In the genomic region with DNA sequence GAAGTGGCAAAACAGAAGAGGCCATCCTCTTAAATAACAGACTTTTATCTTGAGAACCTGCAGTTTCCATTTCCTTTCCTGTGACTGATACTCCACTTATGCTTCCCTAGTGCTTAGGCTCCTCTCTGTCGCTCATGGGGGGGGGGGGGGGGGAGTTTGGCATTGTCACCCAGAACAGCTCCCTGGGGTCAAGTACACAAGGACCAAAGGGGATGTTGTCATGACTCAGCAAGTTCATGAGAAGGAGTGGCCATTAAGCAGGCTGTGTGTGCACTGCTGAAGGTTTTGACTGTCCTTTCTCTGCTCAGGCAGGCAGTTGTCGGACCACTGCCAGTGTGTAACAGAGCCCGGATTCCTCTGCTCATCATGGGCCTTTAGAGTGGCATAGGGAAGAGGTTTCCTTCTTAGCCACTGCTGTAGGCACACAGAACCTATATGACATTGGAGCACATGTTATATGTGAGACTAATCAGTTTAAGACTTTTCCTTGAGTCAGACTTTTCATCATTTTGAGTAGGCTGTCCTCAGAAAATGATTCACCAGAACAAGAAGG, we compare ENCODE assay signal across 29 mouse cellular contexts. TPM values are rescaled to one million over a fixed set of nuclear protein-coding genes. Genes with fewer than 3 reads are reported as not detected.
A peak's percentile ranks its signal among the peaks of the same experiment; 100 is the strongest.
DNase-seq lines count a peak whose midpoint lies in the region; ATAC-seq lines count a peak whose summit lies in the region.
"Had no signal": no experiment of that assay in that cellular context is flagged by ENCODE, and none has a peak within 500 bp of the region (broad histone marks: within the 10 kb centered on the region; RNA-seq: fewer than 3 reads in every experiment).

No protein-coding gene starts in this region.

- H3K9ac ChIP-seq in liver, embryonic 11.5 days (ENCODE audit: low read depth, low read length) = no peak overlapping the region
- no peak overlapping the region for H3K9ac ChIP-seq in liver, embryonic 12.5 days
- H3K9ac ChIP-seq: forebrain, embryonic 13.5 days; hindbrain, embryonic 13.5 days; limb, embryonic 15.5 days had no signal

- no peak overlapping the region for H3K4me2 ChIP-seq in liver, embryonic 11.5 days
- no peak overlapping the region for H3K4me2 ChIP-seq in liver, embryonic 12.5 days
- H3K4me2 ChIP-seq: forebrain, embryonic 13.5 days; hindbrain, embryonic 13.5 days; limb, embryonic 15.5 days had no signal

- no peaks in the 10 kb centered on the region for H3K4me1 ChIP-seq in liver, embryonic 11.5 days (replicated peaks; ENCODE audit: control insufficient read depth, insufficient read depth, low read length)
- H3K4me1 ChIP-seq in liver, embryonic 12.5 days = no peaks in the 10 kb centered on the region
- H3K4me1 ChIP-seq: forebrain, embryonic 13.5 days; hindbrain, embryonic 13.5 days; limb, embryonic 10.5 days; limb, embryonic 15.5 days; midbrain, embryonic 10.5 days had no signal

- H3K9me3 ChIP-seq in liver, embryonic 11.5 days (ENCODE audit: control insufficient read depth, low read length) = no peaks in the 10 kb centered on the region
- no peaks in the 10 kb centered on the region for H3K9me3 ChIP-seq in liver, embryonic 12.5 days (replicated peaks)
- H3K9me3 ChIP-seq: forebrain, embryonic 13.5 days; hindbrain, embryonic 13.5 days; limb, embryonic 10.5 days; limb, embryonic 15.5 days; midbrain, embryonic 10.5 days had no signal

- peak; percentile 43; the same call in 1 of the 2 replicates for ATAC-seq in liver, embryonic 11.5 days (replicated peaks; ENCODE audit: low FRiP score)
- ATAC-seq in liver, embryonic 12.5 days = no peak
- ATAC-seq in megakaryocyte progenitor cell, adult 5-6 weeks (replicated peaks; ENCODE audit: poor library complexity) = 0 out of 2 replicates have a peak, but pooled peaks have one; percentile 23
- ATAC-seq: forebrain, embryonic 13.5 days; intestine, embryonic 16.5 days; lung, postnatal 0 days; midbrain, embryonic 16.5 days had no signal

- 72% methylated on average over 2 of the region's 3 CpGs for WGBS in liver, embryonic 11.5 days
- 33% methylated on average over 3 of the region's 3 CpGs for WGBS in liver, embryonic 12.5 days (ENCODE audit: insufficient replicate concordance)

- no peak overlapping the region for H3K27ac ChIP-seq in liver, embryonic 11.5 days (ENCODE audit: low read depth, low read length)
- no peak overlapping the region for H3K27ac ChIP-seq in liver, embryonic 12.5 days
- H3K27ac ChIP-seq: forebrain, embryonic 13.5 days; hindbrain, embryonic 13.5 days; limb, embryonic 10.5 days; limb, embryonic 15.5 days; midbrain, embryonic 10.5 days had no signal

- peak; percentile 52 to 78 for DNase-seq in adrenal gland, adult (ENCODE audit: inconsistent age in 2 of 2, low spot score in 1 of 2)
- no peak for DNase-seq in adrenal gland, postnatal 4 days (ENCODE audit: low spot score in 2 of 2)
- DNase-seq in liver, embryonic 11.5 days (ENCODE audit: low spot score) = no peak
- DNase-seq in adrenal gland, postnatal 10 days = peak; percentile 7
- DNase-seq in kidney, adult 11 months = no peak
- no peak for DNase-seq in kidney, adult 9 months
- DNase-seq: cerebellum, adult 2 months; cerebellum, postnatal 14 days; gastrocnemius, postnatal 25 days; heart, adult 11 months; heart, postnatal 36 days; kidney, postnatal 14 days; layer of hippocampus, adult 9-11 months; lung, adult 18-20 months; lung, postnatal 4 days; right cerebral cortex, adult 18-20 months; thymus, adult 2 months; thymus, postnatal 36 days had no signal

- H3K36me3 ChIP-seq in liver, embryonic 11.5 days (ENCODE audit: control insufficient read depth, insufficient read depth, low read length) = no peaks in the 10 kb centered on the region
- no peaks in the 10 kb centered on the region for H3K36me3 ChIP-seq in liver, embryonic 12.5 days
- H3K36me3 ChIP-seq: G1E; hindbrain, embryonic 13.5 days; limb, embryonic 10.5 days; limb, embryonic 15.5 days; midbrain, embryonic 10.5 days had no signal

- H3K4me3 ChIP-seq in liver, embryonic 11.5 days (ENCODE audit: low read depth, low read length) = no peak overlapping the region
- no peak overlapping the region for H3K4me3 ChIP-seq in liver, embryonic 12.5 days
- H3K4me3 ChIP-seq: forebrain, embryonic 13.5 days; hindbrain, embryonic 13.5 days; limb, embryonic 10.5 days; limb, embryonic 15.5 days; midbrain, embryonic 10.5 days had no signal

- H3K27me3 ChIP-seq in liver, embryonic 11.5 days (replicated peaks; ENCODE audit: control insufficient read depth, insufficient read depth, low read length) = no peaks in the 10 kb centered on the region
- no peaks in the 10 kb centered on the region for H3K27me3 ChIP-seq in liver, embryonic 12.5 days (replicated peaks)
- H3K27me3 ChIP-seq: forebrain, embryonic 13.5 days; hindbrain, embryonic 13.5 days; limb, embryonic 15.5 days had no signal

RNA-seq across cellular contexts. Expression of gene Gcfc2, which starts 27.7 kb away (rescaled TPM):
- total RNA-seq in adrenal gland, postnatal 4 days (2021) = 10 to 100 TPM; 18.9 to 22.9 TPM
- polyA plus RNA-seq in liver, embryonic 11.5 days (2014; fragmentation: Nextera tagmentation; extraction: Ambion mirVana) = 10.7 and 12.4 TPM in 2 replicates
- 6.8 and 7.9 TPM in 2 replicates for polyA plus RNA-seq in liver, embryonic 12.5 days (2016; fragmentation: Nextera tagmentation; extraction: Ambion mirVana)
- 10 to 100 TPM in 1 of 2 experiments, 1 to 10 TPM in 1; 6.8 to 15.6 TPM for total RNA-seq in adrenal gland, postnatal 10 days (2021)
- 12.9 and 23.4 TPM in 2 replicates for total RNA-seq in megakaryocyte progenitor cell, adult 5-6 weeks (2015)
- total RNA-seq in megakaryocyte progenitor cell, adult 5-6 weeks (2017) = 16.7 and 33.4 TPM in 2 replicates

Comparison
In these comparisons a context has a peak if more than half of its experiments do, and no peak if none do; other contexts are left out.
1. DNase-seq: peak in adrenal gland, adult (2 of 2) and adrenal gland, postnatal 10 days (single experiment); none in adrenal gland, postnatal 4 days (0 of 2), liver, embryonic 11.5 days (single experiment), kidney, adult 11 months (single experiment) and kidney, adult 9 months (single experiment).